Mouse (Mus musculus): Measurements from ENCODE around the gene Sipa1l3. TPM values are rescaled to one million over a fixed set of nuclear protein-coding genes. Genes with fewer than 3 reads are reported as not detected.
A peak's percentile ranks its signal among the peaks of the same experiment; 100 is the strongest.

The Sipa1l3 gene
- polyA plus RNA-seq, 1 experiment from 2014 or later, result 4.5 TPM

DNA sequence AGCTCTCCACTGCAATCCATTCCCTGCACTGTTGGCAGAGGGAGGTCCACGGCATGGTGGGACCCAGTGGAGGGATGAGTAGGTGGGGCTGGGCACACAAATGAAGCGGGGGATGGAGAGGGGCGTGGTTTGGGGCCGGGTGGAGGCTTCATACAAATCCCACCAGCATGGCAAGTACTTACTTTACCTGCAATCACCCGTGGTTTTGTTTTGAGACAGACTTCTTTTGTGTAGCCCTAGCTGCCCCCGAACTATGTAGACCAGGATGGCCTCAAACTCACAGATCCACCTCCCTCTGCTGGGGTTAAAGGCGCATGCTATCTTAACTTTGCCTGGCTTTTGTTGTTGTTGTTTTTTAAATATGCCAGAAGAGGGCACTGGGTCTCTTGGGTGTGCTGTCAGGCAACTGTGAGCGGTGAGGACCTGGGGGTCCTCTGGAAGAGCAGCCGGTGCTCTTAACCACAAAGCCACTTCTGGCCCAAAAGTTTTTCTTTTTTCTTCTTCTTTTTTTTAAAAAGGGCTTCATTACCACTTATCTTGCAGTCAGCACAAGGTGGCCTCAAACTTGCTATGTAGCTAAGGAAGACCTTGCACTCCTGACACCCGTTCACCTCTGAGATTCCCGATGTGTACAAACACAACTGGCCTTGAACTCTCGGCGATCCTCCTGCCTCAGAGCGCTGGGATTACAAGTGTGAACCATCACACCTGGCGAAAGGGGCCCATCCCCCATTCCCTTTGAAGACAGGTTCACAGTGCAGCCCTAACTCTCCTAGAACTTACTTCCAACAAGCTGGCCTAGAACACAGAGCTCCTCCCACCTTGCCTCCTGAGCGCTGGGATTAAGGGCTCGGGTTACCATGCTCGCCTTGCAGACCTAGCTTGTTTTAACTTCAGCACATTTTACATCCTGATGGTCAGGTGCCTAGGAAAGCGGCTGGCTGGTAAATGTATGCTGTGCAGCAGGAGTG is 198.8 kb downstream of the Sipa1l3 start:
- Histone ChIP-seq H3K4me2 (ENCODE audit: low read depth, low read length) (peak overlapping the region; percentile 43), H3K27ac (replicated peaks; ENCODE audit: low read depth, low read length) (peak overlapping the region; percentile 72), H3K4me1 (ENCODE audit: control insufficient read depth, insufficient read depth, low read length) (peaks cover 24% of the 10 kb centered on the region), H3K9ac (replicated peaks; ENCODE audit: low read length) (peak overlapping the region; percentile 53), H3K27me3 (ENCODE audit: control insufficient read depth, insufficient read depth, low read length) (no peaks in the 10 kb centered on the region), H3K4me3 (ENCODE audit: low read depth, low read length) (peak overlapping the region; percentile 12; the same call in 1 of the 2 replicates), H3K36me3 (replicated peaks; ENCODE audit: control insufficient read depth, insufficient read depth, low read depth, low read length) (no peaks in the 10 kb centered on the region), H3K9me3 (replicated peaks; ENCODE audit: control insufficient read depth, low read length) (no peaks in the 10 kb centered on the region)
- 9% methylated on average over 19 of the region's 19 CpGs for WGBS
- peak; percentile 74 for DNase-seq (ENCODE audit: low spot score)
- no peak for ATAC-seq (replicated peaks; ENCODE audit: insufficient number of reproducible peaks, low FRiP score, low TSS enrichment, low read depth)

GRCm38 (mm10) chr7:29318115-29318911 is 200.1 kb downstream of the Sipa1l3 start:
- peak overlapping the region; percentile 53 for H3K9ac ChIP-seq (replicated peaks; ENCODE audit: low read length)
- peak; percentile 50 for DNase-seq (ENCODE audit: low spot score)
- H3K27ac ChIP-seq (replicated peaks; ENCODE audit: low read depth, low read length), result peak overlapping the region; percentile 72
- 6% methylated on average over 18 of the region's 18 CpGs for WGBS
- H3K36me3 ChIP-seq (replicated peaks; ENCODE audit: control insufficient read depth, insufficient read depth, low read depth, low read length), result no peaks in the 10 kb centered on the region
- H3K27me3 ChIP-seq (ENCODE audit: control insufficient read depth, insufficient read depth, low read length), result no peaks in the 10 kb centered on the region
- no peak for ATAC-seq (replicated peaks; ENCODE audit: insufficient number of reproducible peaks, low FRiP score, low TSS enrichment, low read depth)
- peak overlapping the region; percentile 12; the same call in 1 of the 2 replicates for H3K4me3 ChIP-seq (ENCODE audit: low read depth, low read length)
- H3K4me1 ChIP-seq (ENCODE audit: control insufficient read depth, insufficient read depth, low read length), result peaks cover 24% of the 10 kb centered on the region
- no peaks in the 10 kb centered on the region for H3K9me3 ChIP-seq (replicated peaks; ENCODE audit: control insufficient read depth, low read length)
- peak overlapping the region; percentile 43 for H3K4me2 ChIP-seq (ENCODE audit: low read depth, low read length)

DNA sequence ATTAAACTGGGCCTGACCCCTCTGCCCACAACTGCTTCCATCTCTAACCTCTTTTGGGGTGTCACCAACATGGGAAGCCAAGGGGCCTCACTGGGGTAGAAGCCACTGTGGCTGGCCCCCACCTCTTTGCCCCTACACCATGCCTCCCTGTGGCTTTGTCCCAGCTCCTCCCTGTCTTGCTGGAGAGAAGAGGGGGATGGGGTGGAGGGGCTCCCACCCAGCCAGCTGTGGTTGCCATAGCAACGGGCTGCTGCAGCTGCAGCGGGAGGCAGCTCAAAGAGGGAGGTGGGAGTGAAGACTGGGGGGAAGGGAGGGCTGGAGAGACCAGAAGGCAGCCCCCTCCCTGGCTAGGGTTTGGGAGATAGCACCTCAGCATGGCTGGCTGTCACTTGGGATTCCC is 200.9 kb downstream of the Sipa1l3 start:
- Histone ChIP-seq H3K36me3 (replicated peaks; ENCODE audit: control insufficient read depth, insufficient read depth, low read depth, low read length) (no peaks in the 10 kb centered on the region), H3K27me3 (ENCODE audit: control insufficient read depth, insufficient read depth, low read length) (no peaks in the 10 kb centered on the region), H3K4me3 (ENCODE audit: low read depth, low read length) (no peak overlapping the region), H3K4me1 (ENCODE audit: control insufficient read depth, insufficient read depth, low read length) (peaks cover 24% of the 10 kb centered on the region), H3K9ac (replicated peaks; ENCODE audit: low read length) (peak overlapping the region; percentile 37; the same call in 1 of the 2 replicates), H3K27ac (replicated peaks; ENCODE audit: low read depth, low read length) (peak overlapping the region; percentile 89), H3K9me3 (replicated peaks; ENCODE audit: control insufficient read depth, low read length) (no peaks in the 10 kb centered on the region), H3K4me2 (ENCODE audit: low read depth, low read length) (peak overlapping the region; percentile 41)
- WGBS, result 0% methylated on average over 2 of the region's 2 CpGs
- DNase-seq (ENCODE audit: low spot score), result peak; percentile 93
- peak; percentile 82 for ATAC-seq (replicated peaks; ENCODE audit: insufficient number of reproducible peaks, low FRiP score, low TSS enrichment, low read depth)

DNA sequence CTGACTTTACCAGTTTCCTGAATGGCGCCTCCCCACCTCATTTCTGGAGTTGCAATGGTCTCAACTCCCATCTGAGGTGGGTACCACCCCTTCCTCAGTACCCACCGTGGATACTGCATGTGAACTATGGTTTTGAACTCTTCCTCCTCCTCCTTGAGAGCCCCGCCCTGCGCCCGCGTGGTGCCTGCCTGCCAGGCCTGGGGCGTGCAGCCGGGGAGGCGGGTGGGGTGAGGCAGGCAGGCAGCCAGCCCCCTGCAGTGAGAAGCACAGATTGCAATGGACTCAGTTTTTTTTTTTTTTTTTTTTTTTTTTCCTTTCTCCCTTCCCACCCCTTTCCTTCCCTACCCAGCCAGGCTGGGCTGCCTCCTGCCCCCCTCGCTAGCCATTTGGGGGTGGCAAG is 201.5 kb downstream of the Sipa1l3 start:
- Histone ChIP-seq H3K27me3 (ENCODE audit: control insufficient read depth, insufficient read depth, low read length) (no peaks in the 10 kb centered on the region), H3K4me1 (ENCODE audit: control insufficient read depth, insufficient read depth, low read length) (peaks cover 24% of the 10 kb centered on the region), H3K4me2 (ENCODE audit: low read depth, low read length) (peak overlapping the region; percentile 41), H3K9me3 (replicated peaks; ENCODE audit: control insufficient read depth, low read length) (no peaks in the 10 kb centered on the region), H3K4me3 (ENCODE audit: low read depth, low read length) (no peak overlapping the region), H3K36me3 (replicated peaks; ENCODE audit: control insufficient read depth, insufficient read depth, low read depth, low read length) (no peaks in the 10 kb centered on the region), H3K27ac (replicated peaks; ENCODE audit: low read depth, low read length) (peak overlapping the region; percentile 89), H3K9ac (replicated peaks; ENCODE audit: low read length) (peak overlapping the region; percentile 37; the same call in 1 of the 2 replicates)
- WGBS, result 2% methylated on average over 7 of the region's 10 CpGs
- ATAC-seq (replicated peaks; ENCODE audit: insufficient number of reproducible peaks, low FRiP score, low TSS enrichment, low read depth) (peak; percentile 16; the same call in 1 of the 2 replicates), DNase-seq (ENCODE audit: low spot score) (peak; percentile 75)

DNA sequence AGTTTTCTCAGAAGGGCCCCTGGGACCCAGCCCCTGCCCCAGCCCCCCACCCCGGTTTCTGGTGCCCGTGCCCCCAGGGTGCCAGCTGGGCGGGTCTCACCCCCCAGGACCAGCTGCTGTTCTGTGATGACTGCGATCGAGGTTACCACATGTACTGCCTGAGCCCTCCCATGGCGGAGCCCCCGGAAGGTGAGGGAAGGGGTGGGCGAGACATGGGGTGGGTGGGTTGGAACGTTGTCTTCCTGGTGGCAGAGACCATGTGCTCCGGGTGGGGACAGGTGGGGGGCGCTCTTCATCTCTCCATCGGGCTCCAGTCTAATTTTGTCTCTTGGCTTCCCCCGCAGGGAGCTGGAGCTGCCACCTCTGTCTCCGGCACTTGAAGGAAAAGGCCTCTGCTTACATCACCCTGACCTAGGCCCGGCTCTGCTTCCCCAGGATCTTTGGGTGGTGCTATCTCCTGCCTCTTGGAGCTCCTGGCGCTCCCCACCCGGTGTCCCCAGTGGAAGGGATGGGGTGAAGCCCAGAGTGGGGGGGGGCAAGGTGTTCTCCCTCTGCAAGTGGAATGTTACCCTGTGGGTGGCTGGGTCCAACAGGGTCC is 202.2 kb downstream of the Sipa1l3 start:
- H3K27me3 ChIP-seq (ENCODE audit: control insufficient read depth, insufficient read depth, low read length), result no peaks in the 10 kb centered on the region
- H3K27ac ChIP-seq (replicated peaks; ENCODE audit: low read depth, low read length), result peak overlapping the region; percentile 89; the same call in 1 of the 2 replicates
- peaks cover 24% of the 10 kb centered on the region for H3K4me1 ChIP-seq (ENCODE audit: control insufficient read depth, insufficient read depth, low read length)
- no peaks in the 10 kb centered on the region for H3K36me3 ChIP-seq (replicated peaks; ENCODE audit: control insufficient read depth, insufficient read depth, low read depth, low read length)
- no peak overlapping the region for H3K9ac ChIP-seq (replicated peaks; ENCODE audit: low read length)
- no peak overlapping the region for H3K4me2 ChIP-seq (ENCODE audit: low read depth, low read length)
- ATAC-seq (replicated peaks; ENCODE audit: insufficient number of reproducible peaks, low FRiP score, low TSS enrichment, low read depth) (no peak), DNase-seq (ENCODE audit: low spot score) (no peak)
- WGBS, result 64% methylated on average over 17 of the region's 17 CpGs
- no peaks in the 10 kb centered on the region for H3K9me3 ChIP-seq (replicated peaks; ENCODE audit: control insufficient read depth, low read length)
- H3K4me3 ChIP-seq (ENCODE audit: low read depth, low read length), result no peak overlapping the region

DNA sequence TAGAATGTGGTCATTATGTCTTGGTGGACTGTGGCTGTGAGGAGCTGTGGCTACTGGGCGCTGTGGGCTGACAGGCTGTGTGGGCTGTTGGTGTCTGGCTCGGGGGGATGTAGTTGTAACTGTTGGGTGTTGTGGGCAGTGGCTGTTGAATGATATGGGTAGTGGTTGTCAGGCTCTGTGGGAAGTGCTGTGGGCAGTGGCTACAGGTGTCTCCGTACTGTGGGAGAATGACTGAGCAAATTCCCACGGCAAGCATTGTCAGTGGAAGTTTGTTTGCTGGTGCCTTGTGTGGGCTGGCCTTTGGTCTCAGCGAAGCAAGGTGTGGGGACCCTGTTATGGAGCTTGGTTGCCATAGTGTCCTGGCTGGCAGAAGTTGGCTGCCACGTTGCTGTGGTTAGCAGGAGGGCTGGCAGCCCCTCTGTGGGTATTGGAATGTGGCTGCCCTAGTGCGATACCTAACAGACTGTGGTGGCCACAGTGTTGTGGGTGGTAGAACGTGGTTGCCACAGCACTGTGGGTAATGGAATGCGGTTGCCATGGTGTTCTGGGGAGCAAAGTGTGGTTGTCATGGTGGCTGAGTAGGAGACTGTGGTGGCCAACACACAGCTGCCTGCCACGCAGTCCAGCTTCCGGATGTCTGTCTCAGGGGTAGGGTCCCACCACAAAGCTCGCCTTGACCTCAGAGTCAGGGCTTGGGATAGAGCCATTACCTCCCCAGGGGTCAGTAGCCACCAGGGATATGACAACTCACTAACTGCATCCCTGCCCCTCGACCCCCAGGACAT is 203.4 kb downstream of the Sipa1l3 start:
- H3K36me3 ChIP-seq (replicated peaks; ENCODE audit: control insufficient read depth, insufficient read depth, low read depth, low read length), result no peaks in the 10 kb centered on the region
- peaks cover 24% of the 10 kb centered on the region for H3K4me1 ChIP-seq (ENCODE audit: control insufficient read depth, insufficient read depth, low read length)
- no peaks in the 10 kb centered on the region for H3K9me3 ChIP-seq (replicated peaks; ENCODE audit: control insufficient read depth, low read length)
- no peak overlapping the region for H3K9ac ChIP-seq (replicated peaks; ENCODE audit: low read length)
- H3K27ac ChIP-seq (replicated peaks; ENCODE audit: low read depth, low read length), result no peak overlapping the region
- no peak for DNase-seq (ENCODE audit: low spot score)
- H3K4me3 ChIP-seq (ENCODE audit: low read depth, low read length), result no peak overlapping the region
- no peaks in the 10 kb centered on the region for H3K27me3 ChIP-seq (ENCODE audit: control insufficient read depth, insufficient read depth, low read length)
- H3K4me2 ChIP-seq (ENCODE audit: low read depth, low read length), result no peak overlapping the region
- WGBS, result 80% methylated on average over 13 of the region's 13 CpGs
- ATAC-seq (replicated peaks; ENCODE audit: insufficient number of reproducible peaks, low FRiP score, low TSS enrichment, low read depth), result no peak

DNA sequence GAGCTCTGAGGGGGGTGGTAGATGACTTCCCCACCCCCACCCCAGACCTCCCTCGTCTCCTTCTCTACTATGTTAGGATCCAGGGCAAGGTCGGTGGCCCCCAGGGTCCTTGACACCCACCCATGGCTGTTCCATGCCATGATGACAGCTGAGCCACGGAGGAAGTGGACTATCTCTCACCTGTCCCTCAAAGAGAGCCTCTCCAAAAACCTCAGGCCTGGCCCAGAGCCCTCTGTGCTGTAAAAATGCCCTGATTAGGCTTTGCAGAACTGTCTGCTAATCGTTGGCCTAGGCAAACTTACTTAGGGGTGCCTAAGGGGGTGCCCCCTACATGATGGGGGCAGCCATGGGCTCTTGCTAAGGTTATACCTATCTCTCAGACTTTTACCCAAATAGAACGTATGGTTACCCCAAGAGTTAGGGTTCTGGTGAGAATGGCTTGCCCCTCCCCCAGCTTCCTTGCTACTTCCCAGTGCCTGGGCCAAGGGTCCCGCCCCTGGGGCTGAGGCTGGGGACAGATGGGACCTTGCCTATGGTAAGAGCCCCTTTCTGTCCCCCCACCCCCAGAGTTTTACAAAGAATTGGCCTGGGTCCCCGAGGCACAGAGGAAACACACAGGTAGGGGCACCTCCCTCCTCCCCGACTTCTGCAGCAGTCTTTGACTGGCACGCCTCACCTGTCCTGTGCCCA is 204.7 kb downstream of the Sipa1l3 start:
- Histone ChIP-seq H3K4me2 (ENCODE audit: low read depth, low read length) (no peak overlapping the region), H3K9ac (replicated peaks; ENCODE audit: low read length) (no peak overlapping the region)

More for the DNA sequence above, 204.7 kb downstream of the Sipa1l3 start:
- ATAC-seq (replicated peaks; ENCODE audit: insufficient number of reproducible peaks, low FRiP score, low TSS enrichment, low read depth), result no peak
- Histone ChIP-seq H3K9me3 (replicated peaks; ENCODE audit: control insufficient read depth, low read length) (no peaks in the 10 kb centered on the region), H3K27me3 (ENCODE audit: control insufficient read depth, insufficient read depth, low read length) (no peaks in the 10 kb centered on the region), H3K36me3 (replicated peaks; ENCODE audit: control insufficient read depth, insufficient read depth, low read depth, low read length) (no peaks in the 10 kb centered on the region), H3K4me1 (ENCODE audit: control insufficient read depth, insufficient read depth, low read length) (peaks cover 17% of the 10 kb centered on the region), H3K4me3 (ENCODE audit: low read depth, low read length) (no peak overlapping the region), H3K27ac (replicated peaks; ENCODE audit: low read depth, low read length) (no peak overlapping the region)
- WGBS, result 55% methylated on average over 9 of the region's 9 CpGs
- DNase-seq (ENCODE audit: low spot score), result no peak
